Mouse (Mus musculus) B cell, adult 62 days (primary cell): ENCODE data around the gene Aspg. TPM values are rescaled to one million over a fixed set of nuclear protein-coding genes. Genes with fewer than 3 reads are reported as not detected.

Source experiments
- total RNA-seq: library from RNA; stranded (reverse); gene quantifications from 4 replicates; pipeline ENCODE4 v1.2.4, GENCODE M21; 2023

The Aspg gene
- 0.55 to 0.66 TPM in 2 of 4 replicates, not detected in the others for total RNA-seq

GRCm38 (mm10) chr12:112106541-112106971 lies at the start of gene Aspg:
Aspg (plus strand) TSS chr12:112106679.

GRCm38 (mm10) chr12:112145875-112146651 lies 39.6 kb downstream of the Aspg start, which contains the start of gene Kif26a:
Kif26a (plus strand) TSS chr12:112146208.

Other genes with a start within 250 kb of the Aspg start
- gene Ppp1r13b, start 198.6 kb upstream of the Aspg start, total RNA-seq: 45.6 to 48.6 TPM (median 47.1 TPM) in 4 replicates
- 140 to 195 TPM (median 189 TPM) in 4 replicates for gene Atp5mpl, start 139.7 kb upstream of the Aspg start, total RNA-seq
- gene Tdrd9, start 135.1 kb upstream of the Aspg start, total RNA-seq: not detected in 4 replicates
- not detected in 4 replicates for gene Rd3l, start 125.4 kb upstream of the Aspg start, total RNA-seq
- not detected in 4 replicates for gene Kif26a, start 39.5 kb downstream of the Aspg start, total RNA-seq